Mouse (Mus musculus): ENCODE results near the gene Aup1.

Gene Aup1

DNA sequence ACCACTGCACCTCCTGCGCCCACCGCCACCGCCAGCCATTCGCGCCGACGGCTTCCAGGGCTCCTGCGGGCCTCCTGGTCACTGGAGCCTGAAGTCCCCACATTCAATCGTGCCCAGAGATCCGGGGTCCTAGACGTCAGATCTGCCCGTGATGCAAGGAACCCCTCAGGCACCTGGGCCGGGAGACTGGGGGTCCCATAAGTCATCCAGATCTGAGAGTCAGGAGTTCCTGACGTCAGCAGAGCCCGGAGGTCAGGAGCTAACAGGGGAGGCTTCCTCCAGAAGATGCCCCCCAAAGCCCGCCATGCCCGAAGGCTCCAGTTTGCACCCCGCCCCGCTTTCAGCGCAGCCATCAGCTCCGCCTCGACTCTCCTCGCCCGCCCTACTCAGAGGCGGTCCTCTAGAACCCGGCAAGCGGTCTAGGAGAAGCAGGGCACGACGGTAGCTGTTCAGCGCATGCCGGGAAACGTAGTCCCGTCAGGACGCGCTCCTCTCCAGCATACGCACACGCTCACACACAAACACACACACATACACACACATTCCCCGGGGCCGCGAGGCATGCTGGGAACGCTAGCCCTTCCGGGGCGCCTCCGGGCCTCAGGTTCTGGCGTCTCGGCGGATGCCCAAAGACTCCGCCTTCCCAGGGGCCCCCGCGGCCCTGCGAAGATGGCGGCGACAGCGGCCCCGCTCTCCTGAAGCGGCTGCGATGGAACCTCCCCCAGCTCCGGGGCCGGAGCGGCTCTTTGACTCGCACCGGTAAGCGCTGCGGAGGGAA lies at the start of gene Aup1:
Gene Aup1 (plus strand): TSS at position 448 of the 778 bp plus-strand sequence.
- peak; percentile 100 for DNase-seq (ENCODE audit: low read depth)

DNA sequence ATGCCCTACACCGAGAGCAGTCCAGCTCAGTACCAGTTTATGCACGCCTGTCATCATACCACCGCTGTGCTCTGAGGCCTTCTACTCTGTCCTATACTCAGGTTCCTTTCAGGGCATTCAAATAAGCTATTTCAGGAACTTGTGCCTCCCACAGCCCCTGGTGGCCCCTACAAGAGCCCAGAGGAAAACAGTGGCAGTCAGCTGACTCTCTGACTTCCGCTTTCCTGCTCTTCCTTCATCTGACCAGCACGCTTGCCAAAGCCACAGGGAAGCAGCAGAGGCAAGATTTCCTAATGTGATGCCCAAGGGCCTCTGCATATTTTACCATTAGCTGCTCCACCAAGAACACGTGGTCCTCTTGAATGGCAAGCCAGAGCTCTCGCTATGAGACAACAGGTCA lies 49.4 kb upstream of the Aup1 start:
- peak; percentile 81 for DNase-seq (ENCODE audit: low read depth)

DNA sequence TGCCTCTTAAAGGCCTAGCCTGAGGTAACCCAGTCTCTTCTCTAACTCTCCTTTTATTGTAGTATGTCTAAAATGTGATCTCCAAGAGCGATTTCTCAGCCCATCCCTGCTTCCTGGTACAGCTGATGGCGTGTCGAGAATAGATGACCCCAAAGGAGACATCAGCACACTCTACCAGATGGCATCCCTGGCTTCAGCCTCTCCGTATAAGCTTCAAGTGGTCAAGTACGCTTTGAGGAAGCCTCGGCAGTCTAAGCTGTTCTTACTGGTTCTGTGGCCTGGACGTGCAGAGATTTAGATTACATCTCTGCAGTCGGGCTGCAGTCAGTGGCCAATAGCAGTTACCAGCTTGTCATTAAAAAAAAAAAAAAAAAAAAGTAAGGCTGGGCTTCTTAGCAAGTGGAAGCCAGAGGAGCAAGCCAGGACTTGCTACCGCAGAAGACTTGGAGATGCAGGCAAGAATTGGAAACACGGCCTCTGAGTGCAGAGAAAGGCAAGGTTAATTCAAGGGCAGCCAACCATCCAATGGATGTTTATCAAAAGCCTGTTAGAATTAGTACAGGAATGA lies 48.8 kb upstream of the Aup1 start:
- DNase-seq (ENCODE audit: low read depth), result no peak

DNA sequence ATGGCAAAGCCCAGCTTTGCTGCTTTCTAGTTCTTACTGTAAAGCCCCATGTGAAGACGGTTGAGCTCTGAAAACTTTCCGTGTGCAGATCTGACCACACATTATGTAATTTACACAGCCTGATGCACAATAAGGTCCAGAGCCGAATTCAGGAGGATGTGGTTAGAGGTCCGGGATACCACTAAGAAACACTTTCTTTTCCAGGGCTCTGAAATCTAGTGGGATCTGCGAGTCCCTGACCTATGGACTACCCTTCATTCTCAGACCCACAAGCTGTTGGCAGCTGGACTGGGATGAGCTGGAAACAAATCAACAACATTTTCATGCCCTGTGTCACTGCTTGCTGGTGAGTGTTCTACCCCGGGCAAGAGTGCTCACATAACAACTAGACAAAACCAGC lies 48.2 kb upstream of the Aup1 start:
- peak; percentile 84 for DNase-seq (ENCODE audit: low read depth)

DNA sequence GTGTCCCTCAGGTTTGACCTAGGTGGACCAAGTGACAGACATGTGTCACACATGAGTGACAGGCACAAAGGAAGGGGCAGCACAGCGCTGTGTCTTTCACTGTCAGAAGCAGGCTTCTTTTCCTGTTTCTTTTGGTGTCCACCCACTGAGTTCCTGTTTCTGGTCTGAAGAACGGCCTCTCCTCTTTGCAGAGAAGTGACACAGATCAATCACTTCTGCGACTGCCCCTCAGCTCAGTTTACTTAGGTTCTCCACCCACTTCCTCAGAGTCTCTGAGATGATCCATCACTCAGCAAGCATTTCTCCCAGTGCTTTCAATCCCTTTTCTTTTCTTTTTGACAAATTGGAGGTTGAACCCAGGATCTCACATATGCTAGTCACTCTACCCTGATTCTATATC lies 45.7 kb upstream of the Aup1 start:
- DNase-seq (ENCODE audit: low read depth), result no peak

DNA sequence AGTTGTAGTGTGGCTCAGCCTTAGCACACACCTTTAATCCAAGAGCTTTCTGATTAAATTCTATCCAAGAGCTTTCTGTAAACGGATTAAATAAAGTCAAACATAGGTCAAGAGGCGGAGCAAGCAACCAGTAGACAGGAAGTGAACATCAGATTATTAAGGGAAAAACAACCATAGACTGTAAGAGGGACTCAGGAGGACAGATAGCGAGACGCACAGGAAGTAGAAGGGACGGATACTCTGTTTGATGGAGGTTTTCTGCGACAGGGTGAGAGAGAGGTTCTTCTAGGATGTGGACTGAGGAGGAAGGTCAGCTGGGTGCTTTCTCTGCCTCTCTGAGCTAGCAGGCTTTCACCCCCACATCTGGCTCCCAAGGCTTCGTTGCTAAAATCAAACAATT lies 44.3 kb upstream of the Aup1 start:
- DNase-seq (ENCODE audit: low read depth), result no peak

DNA sequence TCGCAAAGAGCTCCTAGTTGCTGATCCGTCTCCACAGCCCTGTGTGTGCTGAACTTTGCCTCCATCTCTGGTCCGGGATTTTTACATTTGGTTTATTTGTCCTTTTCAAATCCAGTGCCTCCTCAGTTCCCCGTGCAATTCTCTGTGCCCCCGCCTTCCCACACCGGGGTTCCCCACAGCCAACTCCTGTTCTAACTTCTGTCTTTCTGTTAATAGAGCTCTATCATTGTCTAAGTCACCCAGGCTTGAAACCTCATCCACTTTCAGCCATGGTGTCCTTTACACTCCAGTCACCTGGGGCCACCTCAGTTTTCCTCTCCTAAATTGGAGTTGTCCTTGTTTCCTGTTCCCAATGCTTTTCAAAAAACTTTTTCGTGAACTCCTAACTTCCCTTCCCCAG lies 43.1 kb upstream of the Aup1 start:
- DNase-seq (ENCODE audit: low read depth), result no peak

DNA sequence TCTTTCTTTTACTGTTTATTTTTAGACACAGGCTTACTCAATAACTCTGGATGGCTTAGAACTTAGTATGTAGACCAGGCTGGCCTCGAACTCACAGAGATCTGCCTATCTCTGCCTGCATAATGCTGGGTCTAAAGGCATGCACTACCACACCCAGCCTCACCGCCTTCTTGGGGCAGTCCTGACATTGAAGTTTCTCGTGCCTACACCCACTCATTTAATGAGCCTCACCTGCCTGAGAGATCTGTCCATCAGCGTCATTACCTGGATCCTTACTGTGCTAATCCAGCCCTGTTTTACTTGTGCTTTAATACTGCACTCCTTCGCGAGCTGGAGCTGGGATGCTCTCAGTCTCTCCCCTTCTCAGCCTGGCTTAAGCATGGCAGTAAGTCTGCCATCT lies 42.6 kb upstream of the Aup1 start:
- DNase-seq (ENCODE audit: low read depth), result no peak

DNA sequence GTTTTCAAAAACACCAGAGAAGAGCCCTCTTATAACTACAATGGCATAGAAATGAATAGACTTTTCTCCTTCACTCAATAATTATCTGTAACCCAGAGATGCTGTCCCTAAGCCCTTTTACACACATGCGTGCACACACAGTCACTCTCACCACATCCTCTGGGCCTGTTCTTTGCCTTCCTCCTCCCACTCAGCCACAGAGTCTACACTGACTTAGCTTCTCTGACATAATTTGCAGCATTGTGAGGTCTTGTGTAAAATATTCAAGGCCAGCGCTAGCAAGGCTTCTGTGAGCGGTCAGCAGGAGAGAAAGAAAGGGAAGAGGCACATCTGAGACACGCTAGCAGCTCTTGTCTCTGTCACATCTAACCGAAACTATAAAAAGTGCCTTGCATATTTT lies 40.9 kb upstream of the Aup1 start:
- peak; percentile 41 for DNase-seq (ENCODE audit: low read depth)

DNA sequence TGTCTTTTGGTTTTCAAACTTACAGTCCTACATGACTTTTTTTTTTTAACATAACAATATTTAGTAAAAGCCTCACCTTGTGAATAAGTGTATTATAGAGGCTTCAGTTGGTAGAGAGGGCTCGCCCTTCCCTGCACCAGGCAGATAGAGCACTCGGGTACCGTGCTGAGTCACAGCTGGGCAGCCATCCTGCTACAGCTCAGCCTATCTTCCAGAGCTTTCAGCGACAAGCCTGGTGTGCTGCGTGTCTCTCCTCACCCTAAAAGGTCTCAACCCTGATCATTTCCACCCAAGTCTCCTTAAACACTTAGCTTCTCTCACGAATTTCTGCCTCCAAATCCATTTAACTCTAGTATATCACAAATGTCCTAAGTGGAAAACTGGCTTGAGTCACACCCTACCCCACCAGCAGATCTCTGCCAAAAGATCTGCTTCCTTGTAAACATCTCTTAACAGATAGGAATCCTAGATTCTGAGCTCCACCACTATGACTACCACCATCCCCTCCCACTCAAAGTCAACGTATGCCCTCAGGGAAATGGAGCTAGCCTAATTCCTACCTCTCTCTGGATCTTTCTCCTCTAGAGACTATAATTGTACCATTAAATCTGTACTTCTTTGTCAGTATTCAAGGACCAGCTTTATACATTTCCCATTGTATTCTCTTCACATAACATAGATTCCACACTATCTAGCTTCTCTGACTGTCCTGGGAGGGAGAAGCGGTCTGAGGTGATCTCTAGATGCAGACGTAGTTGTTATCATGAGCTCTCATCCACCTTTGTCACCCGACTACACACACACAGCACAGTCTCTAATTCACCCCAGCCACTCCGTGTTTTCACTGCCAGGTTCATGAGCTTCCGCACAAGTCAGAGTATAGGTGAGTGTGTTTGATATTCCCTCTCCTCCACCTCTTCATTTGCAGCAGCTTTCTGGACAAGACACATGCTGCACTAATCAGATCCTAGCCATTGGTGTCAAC lies 39.5 kb upstream of the Aup1 start:
- peak; percentile 75 for DNase-seq (ENCODE audit: low read depth)

DNA sequence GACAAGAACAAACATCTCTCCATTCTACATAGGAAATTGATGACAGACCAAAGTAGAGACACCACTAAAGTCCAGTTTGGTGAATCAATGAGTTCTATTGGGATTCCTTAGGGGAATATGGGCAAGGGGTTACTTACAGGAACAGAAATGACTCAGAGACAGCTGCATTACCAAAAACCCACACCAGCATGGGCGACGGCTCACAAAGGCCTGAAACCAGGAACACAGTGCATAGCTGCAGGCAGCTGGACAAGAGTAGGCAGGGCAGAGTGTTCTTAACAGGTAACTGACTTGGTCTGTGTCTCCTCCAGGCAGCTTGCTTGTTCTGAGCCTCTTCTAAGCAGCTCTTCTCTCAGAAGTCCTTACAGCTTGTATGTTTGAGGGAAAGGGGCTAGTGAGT lies 38.6 kb upstream of the Aup1 start:
- DNase-seq (ENCODE audit: low read depth), result peak; percentile 35

DNA sequence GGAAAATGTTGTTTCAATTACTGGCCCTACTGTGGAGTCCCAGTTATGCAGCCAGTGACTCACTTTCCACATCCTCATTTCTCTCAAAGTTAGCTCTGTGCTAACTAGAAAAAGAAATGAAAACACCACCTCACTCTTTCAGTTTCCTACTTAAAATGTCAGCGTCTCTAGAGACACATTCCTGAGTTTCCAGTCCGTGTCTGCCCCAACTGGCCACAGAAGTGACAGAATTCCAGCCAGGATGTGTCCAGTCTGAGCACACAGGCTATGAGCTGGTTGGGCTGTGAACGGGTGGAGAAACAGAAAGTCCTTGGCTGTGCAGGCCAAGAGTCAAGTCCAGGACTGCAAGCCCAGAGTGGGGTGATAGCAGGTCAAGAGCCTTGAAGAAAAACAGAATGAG lies 37.1 kb upstream of the Aup1 start:
- peak; percentile 77 for DNase-seq (ENCODE audit: low read depth)

DNA sequence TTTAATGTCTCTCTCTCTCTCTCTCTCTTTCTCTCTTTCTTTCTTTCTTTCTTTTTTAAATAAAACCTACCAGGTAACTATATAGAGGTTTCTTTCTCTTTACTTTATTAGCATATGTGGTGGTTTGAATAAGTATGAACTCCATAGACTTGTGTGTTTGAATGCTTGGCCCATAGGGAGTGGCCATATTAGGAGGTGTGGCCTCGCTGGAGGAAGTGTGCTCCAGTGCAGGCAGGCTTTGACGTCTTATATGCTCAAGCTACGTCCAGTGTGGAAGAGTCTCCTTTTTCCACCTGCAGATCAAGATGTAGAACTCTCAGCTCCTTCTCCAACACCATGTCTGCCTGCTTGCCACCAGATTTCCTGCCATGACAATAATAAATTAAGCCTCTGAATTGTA lies 35.3 kb upstream of the Aup1 start:
- no peak for DNase-seq (ENCODE audit: low read depth)

DNA sequence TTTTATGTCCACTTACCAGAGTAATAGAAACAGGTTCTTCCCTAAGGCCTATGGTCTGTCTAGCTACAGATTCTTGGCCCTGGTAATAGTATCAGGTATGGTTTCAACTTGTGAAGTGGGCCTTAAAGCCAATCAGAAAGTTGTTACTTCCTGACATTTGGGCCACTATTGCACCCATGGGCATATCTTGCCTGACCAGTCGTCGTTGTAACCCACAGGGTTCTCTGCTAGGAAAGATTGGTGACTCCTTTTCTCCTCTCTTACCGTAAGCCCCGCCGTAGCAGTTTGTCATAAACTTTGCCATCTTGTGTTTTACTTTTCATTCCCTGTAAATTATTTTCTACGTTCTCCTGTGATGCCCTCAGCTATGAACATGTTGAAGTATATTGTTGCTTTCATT lies 34.2 kb upstream of the Aup1 start:
- no peak for DNase-seq (ENCODE audit: low read depth)

DNA sequence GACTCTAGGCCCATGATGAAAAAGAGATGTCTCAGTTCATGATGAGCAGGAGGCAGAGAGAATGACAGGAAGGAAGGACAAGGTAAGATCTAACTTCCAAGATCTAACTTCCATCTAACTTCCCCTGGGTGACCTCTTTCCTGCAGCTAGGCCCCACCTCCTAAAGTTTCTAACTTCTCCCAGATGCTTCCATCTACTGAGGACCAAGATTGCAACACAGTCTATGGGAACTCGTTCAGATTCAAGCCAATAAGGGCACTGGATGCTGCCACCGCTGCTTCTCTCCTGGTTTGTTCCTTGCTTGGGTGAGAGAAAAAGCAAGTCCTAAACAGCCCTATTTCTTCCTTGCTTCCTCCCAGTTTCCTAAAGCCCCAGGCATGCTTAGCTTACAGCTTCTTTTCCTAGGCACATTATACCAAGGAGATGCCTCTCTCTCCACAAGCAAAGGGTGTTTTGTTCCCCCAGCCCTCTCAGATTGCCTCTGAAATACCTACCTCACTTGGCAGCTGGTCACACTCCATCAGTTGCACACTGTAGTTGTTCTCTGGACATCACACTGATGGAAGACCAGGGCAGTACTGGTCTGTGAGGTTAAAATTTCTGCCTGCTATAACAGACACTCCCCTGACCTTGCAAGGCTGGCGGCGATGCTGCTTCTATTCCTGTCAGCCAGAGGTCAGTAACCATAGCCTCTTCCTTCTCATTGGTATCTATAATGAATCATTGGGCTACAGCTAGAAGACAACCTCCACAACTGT lies 33.3 kb upstream of the Aup1 start:
- peak; percentile 51 for DNase-seq (ENCODE audit: low read depth)

DNA sequence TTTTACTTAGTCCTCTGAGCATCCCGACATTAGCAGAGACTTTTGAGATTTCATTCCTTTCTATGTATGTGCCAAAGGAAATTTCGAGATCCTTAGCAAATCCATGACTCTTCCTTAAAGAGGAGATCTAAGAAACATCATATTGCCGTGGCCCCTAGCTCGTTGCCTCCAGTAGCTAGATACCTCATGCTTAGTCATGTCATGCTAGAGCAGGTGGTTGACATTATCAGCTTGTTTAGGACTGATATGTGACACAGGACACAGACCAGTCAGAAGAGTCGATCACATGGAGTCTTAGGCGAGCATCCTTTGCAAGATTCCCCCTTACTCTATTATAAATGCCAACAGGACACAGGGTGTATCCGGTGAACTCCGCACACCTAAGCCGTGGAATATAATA lies 31.3 kb upstream of the Aup1 start:
- DNase-seq (ENCODE audit: low read depth), result no peak

DNA sequence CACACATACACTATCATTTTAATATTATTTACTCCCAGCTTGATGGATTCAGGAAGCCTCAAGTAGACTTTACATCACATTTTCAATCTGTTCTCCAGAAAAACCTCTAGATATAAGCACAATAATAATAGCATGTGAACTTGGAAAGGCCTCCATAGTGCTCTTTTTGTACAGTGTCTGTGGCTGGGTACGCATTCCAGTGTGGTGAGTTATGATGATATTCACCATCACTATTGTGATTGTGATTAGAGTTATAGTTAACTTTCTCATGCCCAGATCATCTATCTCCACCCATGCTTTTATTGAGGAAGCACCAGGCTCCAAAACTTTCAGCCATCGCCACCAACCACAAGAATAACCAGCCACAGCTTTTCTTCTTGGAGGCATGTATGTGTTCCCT lies 30.5 kb upstream of the Aup1 start:
- peak; percentile 69 for DNase-seq (ENCODE audit: low read depth)

DNA sequence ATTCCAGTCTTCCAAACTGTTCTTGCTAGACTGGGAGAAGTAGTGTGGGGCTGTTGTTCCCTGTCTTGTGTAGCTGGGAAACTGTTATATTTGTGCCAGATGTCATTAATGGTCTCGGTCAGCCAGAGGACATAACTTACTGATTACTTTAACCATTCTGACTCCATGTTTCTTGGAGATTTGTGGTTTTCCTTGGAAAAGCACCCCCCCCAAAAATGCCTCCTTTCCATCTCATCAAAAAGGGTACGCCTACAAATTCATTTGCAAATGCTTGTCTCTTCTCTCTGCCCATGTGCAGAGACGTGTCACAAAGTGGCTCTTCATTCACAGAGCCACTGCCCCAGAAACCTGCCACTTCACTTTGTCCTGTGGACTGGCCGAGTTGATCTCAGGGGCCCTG lies 29.9 kb upstream of the Aup1 start:
- peak; percentile 56 for DNase-seq (ENCODE audit: low read depth)

DNA sequence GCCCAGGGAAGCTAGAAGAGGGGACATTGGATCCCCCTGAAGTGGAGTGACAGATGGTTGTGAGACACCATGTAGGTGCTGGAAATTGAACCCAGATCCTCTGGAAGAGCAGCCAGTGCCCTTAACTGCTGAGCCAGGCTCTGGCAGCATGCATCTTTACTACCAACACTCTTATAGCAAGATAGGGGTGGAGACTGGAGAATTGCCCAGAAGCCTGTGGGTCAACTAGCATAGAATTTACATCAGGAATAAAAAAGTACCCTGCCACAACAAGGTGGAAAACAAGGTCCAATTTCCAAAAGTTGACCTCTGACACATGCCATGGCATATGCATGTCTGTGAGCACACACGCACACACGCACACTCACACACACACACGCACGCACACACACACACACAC lies 29.1 kb upstream of the Aup1 start:
- DNase-seq (ENCODE audit: low read depth), result peak; percentile 75

DNA sequence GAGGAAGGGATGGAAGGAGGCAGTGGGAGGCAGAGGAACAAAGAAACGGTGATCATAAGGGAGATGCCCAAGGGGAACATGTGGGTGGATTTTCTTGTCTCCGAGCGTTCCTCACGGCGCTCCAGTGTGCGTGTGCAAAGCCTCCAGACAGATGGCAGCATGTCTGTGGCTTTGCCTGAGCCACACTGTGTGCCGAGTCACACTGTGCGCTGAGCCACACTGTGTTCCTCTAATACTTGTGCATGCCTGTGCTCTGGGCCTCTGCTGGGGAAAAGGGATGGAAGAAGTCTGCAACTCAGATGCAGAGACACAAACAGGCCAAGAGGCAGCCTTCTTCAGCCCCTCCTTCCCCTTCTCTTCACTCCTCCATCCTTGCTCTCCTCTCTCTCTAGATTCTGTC lies 27.0 kb upstream of the Aup1 start:
- no peak for DNase-seq (ENCODE audit: low read depth)

DNA sequence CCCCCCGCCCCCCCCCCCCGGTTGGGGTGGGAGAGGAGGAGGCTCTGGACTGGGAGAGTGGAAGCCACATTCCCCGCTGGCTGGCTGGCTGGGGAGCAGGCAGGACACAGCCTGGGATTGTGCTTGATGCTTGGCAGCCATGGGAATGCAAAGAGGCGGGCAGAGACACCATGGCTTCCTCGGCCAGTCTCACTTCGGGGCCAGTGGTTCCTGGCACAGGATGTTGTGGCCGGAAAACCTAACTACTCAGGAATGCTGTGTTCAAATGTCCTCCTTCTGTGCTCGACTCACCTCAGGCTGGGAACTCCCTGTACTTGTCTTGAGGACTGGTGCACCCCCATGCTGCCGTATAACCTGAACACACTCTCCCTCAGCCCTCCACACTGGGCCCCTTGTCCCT lies 26.6 kb upstream of the Aup1 start:
- peak; percentile 81 for DNase-seq (ENCODE audit: low read depth)

DNA sequence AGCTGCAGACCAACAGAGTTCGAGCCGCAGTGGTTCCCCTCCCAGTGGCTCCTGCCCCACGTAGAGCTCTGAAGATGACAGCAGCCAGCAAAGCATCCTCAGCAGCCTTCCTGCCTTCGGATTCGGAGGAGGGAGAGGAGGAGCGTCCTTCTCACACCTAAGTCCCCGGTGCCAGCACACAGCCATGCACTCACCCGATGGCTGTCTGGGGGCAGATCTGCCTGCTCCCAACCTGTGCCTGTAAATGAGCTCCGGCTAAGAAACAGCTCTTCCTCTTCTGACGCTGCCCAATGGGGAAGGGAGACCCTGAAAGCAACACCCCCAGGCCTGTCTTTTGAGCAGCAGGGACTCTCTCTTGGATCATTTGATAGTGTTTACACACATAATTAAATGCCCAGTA lies 24.5 kb upstream of the Aup1 start:
- no peak for DNase-seq (ENCODE audit: low read depth)
